Mouse (Mus musculus): ENCODE data around the gene Rassf4.

- TF ChIP-seq GATA1 (IDR thresholded peaks at IDR 0.05; ENCODE audit: borderline replicate concordance, low read length) = no peak
- no peak for TF ChIP-seq FLI1 (IDR thresholded peaks at IDR 0.05; ENCODE audit: low read length)
These were observed at the start of gene Rassf4 for GRCm38 (mm10) chr6:116673471-116674282.
